Mouse (Mus musculus): Measurements from ENCODE around the gene Tmem62. TPM values are rescaled to one million over a fixed set of nuclear protein-coding genes. Genes with fewer than 3 reads are reported as not detected.
"Not testable (repeated sequence)": the region's sequence is repeated elsewhere in the genome, so short reads cannot be mapped to it uniquely, and the experiment has no call there.

Gene Tmem62
- total and polyA plus RNA-seq, 2 experiments from 2014 or later = 14.5 to 20.9 TPM

DNA sequence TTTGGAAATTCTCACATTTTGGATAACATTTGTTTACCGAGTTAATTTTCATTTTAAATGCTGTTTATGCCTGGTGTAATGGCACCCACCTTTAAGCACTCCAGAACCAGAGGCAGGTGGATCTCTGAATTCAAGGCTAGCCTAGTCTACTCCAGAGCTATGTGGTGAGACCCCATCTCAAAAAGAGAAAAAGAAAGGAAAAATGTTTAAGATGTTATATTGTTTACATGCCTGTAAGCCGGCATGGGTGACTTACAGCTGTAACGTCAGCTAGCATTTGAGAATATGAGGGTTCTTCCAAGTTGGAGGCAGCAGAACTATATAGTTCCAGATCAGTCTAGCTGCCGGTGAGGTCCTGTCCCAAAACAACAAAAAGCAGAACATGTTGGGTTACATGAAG, 5.1 kb upstream of the Tmem62 start:
- TF ChIP-seq CTCF (IDR thresholded peaks at IDR 0.05) = no peak
- H3K4me1 ChIP-seq (ENCODE audit: insufficient read depth, low read length) = peaks cover 7% of the 10 kb centered on the region; the same call in 1 of the 2 replicates
- no peaks in the 10 kb centered on the region for H3K9me3 ChIP-seq (ENCODE audit: low read length)
- H3K4me2 ChIP-seq (ENCODE audit: low read depth, low read length, poor library complexity, severe bottlenecking) = no peak overlapping the region
- no peak for DNase-seq (ENCODE audit: low spot score)
- no peak overlapping the region for H3K27ac ChIP-seq (ENCODE audit: low read depth, low read length)
- no peak overlapping the region for H3K9ac ChIP-seq (replicated peaks; ENCODE audit: low read length, poor library complexity, severe bottlenecking)
- H3K36me3 ChIP-seq (ENCODE audit: insufficient read depth, low read length) = no peaks in the 10 kb centered on the region
- no peak overlapping the region for H3K4me3 ChIP-seq (ENCODE audit: low read depth, low read length)
- no peaks in the 10 kb centered on the region for H3K27me3 ChIP-seq (ENCODE audit: insufficient read depth, low read length)
- 91% methylated on average over 4 of the region's 4 CpGs for WGBS
- no peak for ATAC-seq (ENCODE audit: low FRiP score)

DNA sequence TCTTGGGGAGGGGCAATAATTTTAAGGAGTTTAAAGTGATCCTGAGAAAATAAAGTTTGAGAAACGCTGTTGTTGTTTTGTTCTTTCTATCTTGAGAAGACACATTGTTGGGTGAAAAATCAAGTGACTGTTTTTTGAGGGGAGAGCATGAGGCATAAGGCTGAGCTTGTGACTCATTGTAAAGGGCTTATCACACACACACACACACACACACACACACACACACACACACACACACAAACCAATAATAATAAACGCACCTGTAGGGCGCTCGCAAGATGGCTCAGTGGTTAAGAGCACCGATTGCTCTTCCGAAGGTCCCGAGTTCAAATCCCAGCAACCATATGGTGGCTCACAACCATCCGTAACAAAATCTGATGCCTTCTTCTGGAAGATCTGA, 4.6 kb upstream of the Tmem62 start:
- ATAC-seq (ENCODE audit: low FRiP score); H3K36me3 ChIP-seq (ENCODE audit: insufficient read depth, low read length); H3K4me2 ChIP-seq (ENCODE audit: low read depth, low read length, poor library complexity, severe bottlenecking); H3K9me3 ChIP-seq (ENCODE audit: low read length); DNase-seq (ENCODE audit: low spot score); H3K4me3 ChIP-seq (ENCODE audit: low read depth, low read length); H3K4me1 ChIP-seq (ENCODE audit: insufficient read depth, low read length); H3K9ac ChIP-seq (replicated peaks; ENCODE audit: low read length, poor library complexity, severe bottlenecking); H3K27me3 ChIP-seq (ENCODE audit: insufficient read depth, low read length); H3K27ac ChIP-seq (ENCODE audit: low read depth, low read length): not testable (repeated sequence)
- WGBS = 97% methylated on average over 8 of the region's 8 CpGs

DNA sequence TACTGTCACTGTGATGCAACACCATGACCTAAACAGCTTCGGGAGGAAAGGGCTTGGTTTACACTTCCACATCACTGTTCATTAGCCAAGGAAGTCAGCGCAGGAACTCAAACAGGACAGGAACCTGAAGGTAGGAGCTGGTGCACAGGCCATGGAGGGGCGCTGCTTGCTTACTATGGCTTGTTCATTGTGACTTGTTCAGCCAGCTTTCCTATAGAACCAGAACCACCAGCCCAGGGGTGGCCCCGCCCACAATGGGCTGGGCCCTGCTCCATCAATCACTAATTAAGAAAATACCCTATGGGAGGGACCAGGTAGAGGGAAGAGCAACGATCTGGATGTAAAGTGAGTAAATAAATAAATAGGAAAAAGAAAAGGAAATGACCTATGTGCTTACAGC, 3.9 kb upstream of the Tmem62 start:
- TF ChIP-seq CTCF (IDR thresholded peaks at IDR 0.05) = no peak
- Histone ChIP-seq H3K27me3 (ENCODE audit: insufficient read depth, low read length) (no peaks in the 10 kb centered on the region), H3K9ac (replicated peaks; ENCODE audit: low read length, poor library complexity, severe bottlenecking) (no peak overlapping the region), H3K9me3 (ENCODE audit: low read length) (no peaks in the 10 kb centered on the region), H3K4me3 (ENCODE audit: low read depth, low read length) (no peak overlapping the region), H3K36me3 (ENCODE audit: insufficient read depth, low read length) (no peaks in the 10 kb centered on the region), H3K27ac (ENCODE audit: low read depth, low read length) (no peak overlapping the region), H3K4me1 (ENCODE audit: insufficient read depth, low read length) (peaks cover 7% of the 10 kb centered on the region; the same call in 1 of the 2 replicates), H3K4me2 (ENCODE audit: low read depth, low read length, poor library complexity, severe bottlenecking) (no peak overlapping the region)
- ATAC-seq (ENCODE audit: low FRiP score) = no peak
- WGBS = 26% methylated on average over 5 of the region's 5 CpGs
- peak; percentile 3 for DNase-seq (ENCODE audit: low spot score)

DNA sequence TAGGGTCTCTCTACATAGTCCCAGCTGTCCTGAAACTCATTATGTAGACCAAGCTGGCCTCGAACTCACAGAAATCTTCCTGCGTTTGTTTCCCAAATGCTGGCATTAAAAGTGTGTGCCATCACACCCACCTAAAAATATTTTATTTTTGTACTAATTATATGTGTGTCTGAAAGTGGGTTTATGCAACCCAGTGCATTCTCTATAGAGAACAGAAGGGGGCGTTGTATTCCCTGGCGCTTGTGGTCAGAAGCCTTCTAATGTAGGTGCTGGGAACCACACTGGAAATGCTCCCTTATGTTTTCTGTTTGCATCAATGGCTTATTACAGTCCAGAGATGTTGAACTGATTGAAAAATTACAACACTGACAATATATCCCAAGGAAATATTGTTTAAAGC, 509 bp upstream of the Tmem62 start:
- Histone ChIP-seq H3K9me3 (ENCODE audit: low read length) (no peaks in the 10 kb centered on the region), H3K27ac (ENCODE audit: low read depth, low read length) (no peak overlapping the region), H3K36me3 (ENCODE audit: insufficient read depth, low read length) (no peaks in the 10 kb centered on the region), H3K9ac (replicated peaks; ENCODE audit: low read length, poor library complexity, severe bottlenecking) (no peak overlapping the region), H3K4me2 (ENCODE audit: low read depth, low read length, poor library complexity, severe bottlenecking) (peak overlapping the region; percentile 90), H3K27me3 (ENCODE audit: insufficient read depth, low read length) (no peaks in the 10 kb centered on the region), H3K4me1 (ENCODE audit: insufficient read depth, low read length) (no peaks in the 10 kb centered on the region), H3K4me3 (ENCODE audit: low read depth, low read length) (no peak overlapping the region)
- DNase-seq (ENCODE audit: low spot score) (peak; percentile 41), ATAC-seq (ENCODE audit: low FRiP score) (no peak)
- 44% methylated on average over 4 of the region's 4 CpGs for WGBS
- TF ChIP-seq CTCF (IDR thresholded peaks at IDR 0.05) = peak; percentile 62

DNA sequence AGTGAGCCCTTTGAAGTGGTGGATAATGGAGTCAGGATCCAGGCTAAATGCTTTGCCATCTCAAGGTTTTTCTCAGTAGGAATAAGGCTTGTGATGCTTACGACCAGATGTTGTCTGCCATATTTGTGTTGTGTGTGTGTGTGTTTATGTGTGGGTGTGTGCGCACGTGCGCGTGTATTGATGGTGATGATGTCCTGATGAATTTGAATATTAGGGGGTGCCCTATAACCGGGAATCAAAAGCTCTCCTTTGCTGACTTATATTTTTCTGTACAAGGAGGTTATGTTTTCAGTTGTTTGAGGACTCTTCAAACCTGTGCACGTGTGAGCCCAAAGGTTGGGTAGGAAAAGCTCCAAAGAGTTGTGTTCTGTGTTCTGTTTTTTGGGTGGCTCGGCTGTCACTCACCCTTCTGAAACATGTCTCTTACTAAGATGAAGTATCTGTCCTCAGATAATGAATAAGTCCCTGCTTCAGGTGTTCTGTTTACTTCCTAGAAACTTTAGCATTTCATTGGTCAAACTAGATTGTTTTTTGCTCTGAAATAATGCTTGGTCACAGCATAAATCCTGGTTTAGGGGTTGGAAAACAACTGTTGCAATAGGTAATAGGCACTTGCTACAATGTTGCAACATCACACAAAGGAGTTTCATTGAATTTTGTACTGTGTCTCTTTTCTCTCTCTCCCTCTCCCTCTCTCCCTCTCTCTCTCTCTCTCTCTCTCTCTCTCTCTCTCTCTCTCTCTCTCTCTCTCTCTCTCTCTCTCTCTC, 1.3 kb downstream of the Tmem62 start:
- no peak for TF ChIP-seq CTCF (IDR thresholded peaks at IDR 0.05)
- ATAC-seq (ENCODE audit: low FRiP score) = 0 out of 2 replicates have a peak, but pooled peaks have one; percentile 2
- WGBS = 74% methylated on average over 8 of the region's 8 CpGs

DNA sequence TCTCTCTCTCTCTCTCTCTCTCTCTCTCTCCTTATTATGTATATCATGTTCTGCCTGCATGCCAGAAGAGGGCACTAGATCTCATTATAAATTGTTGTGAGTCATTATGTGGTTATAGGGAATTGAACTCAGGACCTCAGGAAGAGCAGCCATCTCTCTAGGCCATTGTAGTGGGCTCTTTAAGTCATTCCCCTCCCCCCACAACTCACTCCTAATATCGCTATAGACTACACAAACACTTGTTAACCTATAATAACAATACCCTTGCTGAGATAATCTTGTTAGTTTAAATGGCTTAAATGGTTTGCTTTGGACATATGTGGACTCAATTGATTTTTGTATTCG, 1.8 kb downstream of the Tmem62 start:
- H3K4me1 ChIP-seq (ENCODE audit: insufficient read depth, low read length) = no peaks in the 10 kb centered on the region
- no peak overlapping the region for H3K4me2 ChIP-seq (ENCODE audit: low read depth, low read length, poor library complexity, severe bottlenecking)
- H3K9ac ChIP-seq (replicated peaks; ENCODE audit: low read length, poor library complexity, severe bottlenecking) = no peak overlapping the region
- H3K9me3 ChIP-seq (ENCODE audit: low read length) = no peaks in the 10 kb centered on the region
- no peaks in the 10 kb centered on the region; the same call in 1 of the 2 replicates for H3K36me3 ChIP-seq (ENCODE audit: insufficient read depth, low read length)
- H3K27ac ChIP-seq (ENCODE audit: low read depth, low read length) = no peak overlapping the region
- no peak overlapping the region for H3K4me3 ChIP-seq (ENCODE audit: low read depth, low read length)
- DNase-seq (ENCODE audit: low spot score) (peak; percentile 8), ATAC-seq (ENCODE audit: low FRiP score) (no peak)
- TF ChIP-seq CTCF (IDR thresholded peaks at IDR 0.05) = peak; percentile 57
- H3K27me3 ChIP-seq (ENCODE audit: insufficient read depth, low read length) = no peaks in the 10 kb centered on the region
- WGBS = 37% methylated on average over 2 of the region's 2 CpGs

More for the DNA sequence above, 1.3 kb downstream of the Tmem62 start:
- Histone ChIP-seq H3K27ac (ENCODE audit: low read depth, low read length) (peak overlapping the region; percentile 89), H3K9me3 (ENCODE audit: low read length) (no peaks in the 10 kb centered on the region), H3K27me3 (ENCODE audit: insufficient read depth, low read length) (no peaks in the 10 kb centered on the region), H3K4me3 (ENCODE audit: low read depth, low read length) (peak overlapping the region; percentile 73), H3K36me3 (ENCODE audit: insufficient read depth, low read length) (no peaks in the 10 kb centered on the region; the same call in 1 of the 2 replicates), H3K9ac (replicated peaks; ENCODE audit: low read length, poor library complexity, severe bottlenecking) (peak overlapping the region; percentile 88), H3K4me2 (ENCODE audit: low read depth, low read length, poor library complexity, severe bottlenecking) (peak overlapping the region; percentile 90), H3K4me1 (ENCODE audit: insufficient read depth, low read length) (no peaks in the 10 kb centered on the region)
- no peak for DNase-seq (ENCODE audit: low spot score)

Data from midbrain, postnatal 0 days (tissue).